Mouse (Mus musculus) retina, adult 2 months (tissue): ENCODE results near the gene Ucp3.

Source experiments
- DNase-seq: peaks from one replicate; pipeline ENCODE4 v3.0.0-alpha.2; 2012; ENCODE audit warnings: low read depth, low spot score

The Ucp3 gene

GRCm38 (mm10) chr7:100472777-100473176, at the start of gene Ucp3:
Gene Ucp3 (plus strand): TSS chr7:100472990.
- no peak for DNase-seq

- DNase-seq = no peak
Measured at GRCm38 (mm10) chr7:100425795-100426194, 47.0 kb upstream of the Ucp3 start.

- DNase-seq = peak; percentile 20
Measured at GRCm38 (mm10) chr7:100429102-100429501, 43.7 kb upstream of the Ucp3 start.

GRCm38 (mm10) chr7:100429911-100430310, 42.9 kb upstream of the Ucp3 start:
- no peak for DNase-seq

- DNase-seq = no peak
Measured at GRCm38 (mm10) chr7:100431103-100431502, 41.7 kb upstream of the Ucp3 start.

- DNase-seq = no peak
Measured at GRCm38 (mm10) chr7:100433295-100433694, 39.5 kb upstream of the Ucp3 start.

GRCm38 (mm10) chr7:100443728-100444127, 29.1 kb upstream of the Ucp3 start:
- DNase-seq = no peak

- DNase-seq = no peak
Measured at GRCm38 (mm10) chr7:100446271-100446670, 26.5 kb upstream of the Ucp3 start.

- no peak for DNase-seq
Measured at GRCm38 (mm10) chr7:100448530-100448929, 24.3 kb upstream of the Ucp3 start.

- DNase-seq = no peak
Measured at GRCm38 (mm10) chr7:100448985-100449384, 23.8 kb upstream of the Ucp3 start.

- DNase-seq = no peak
Measured at GRCm38 (mm10) chr7:100458153-100458552, 14.6 kb upstream of the Ucp3 start.

- no peak for DNase-seq
Measured at GRCm38 (mm10) chr7:100459862-100460261, 12.9 kb upstream of the Ucp3 start.

GRCm38 (mm10) chr7:100461621-100462151, 11.1 kb upstream of the Ucp3 start:
- no peak for DNase-seq

- no peak for DNase-seq
Measured at GRCm38 (mm10) chr7:100463194-100463593, 9.6 kb upstream of the Ucp3 start.

GRCm38 (mm10) chr7:100463757-100464156, 9.0 kb upstream of the Ucp3 start:
- DNase-seq = no peak

GRCm38 (mm10) chr7:100464248-100464647, 8.5 kb upstream of the Ucp3 start:
- no peak for DNase-seq

- DNase-seq = no peak
Measured at GRCm38 (mm10) chr7:100465248-100465647, 7.5 kb upstream of the Ucp3 start.

- no peak for DNase-seq
Measured at GRCm38 (mm10) chr7:100465656-100466309, 7.0 kb upstream of the Ucp3 start.

- no peak for DNase-seq
Measured at GRCm38 (mm10) chr7:100466781-100467510, 5.8 kb upstream of the Ucp3 start.

- no peak for DNase-seq
Measured at GRCm38 (mm10) chr7:100468761-100469160, 4.0 kb upstream of the Ucp3 start.

GRCm38 (mm10) chr7:100469502-100469901, 3.3 kb upstream of the Ucp3 start:
- DNase-seq = no peak

GRCm38 (mm10) chr7:100470796-100471406, 1.9 kb upstream of the Ucp3 start:
- no peak for DNase-seq

GRCm38 (mm10) chr7:100471407-100471797, 1.4 kb upstream of the Ucp3 start:
- DNase-seq = no peak
